Mouse (Mus musculus) naive thymus-derived CD4-positive, alpha-beta T cell, adult 5 months (primary cell): ENCODE data around the gene Bbs2. TPM values are rescaled to one million over a fixed set of nuclear protein-coding genes. Genes with fewer than 3 reads are reported as not detected.

Experiments
- polyA plus RNA-seq: library from polyadenylated mRNA; unstranded; fragments of 100-300 nt; shearing (Covaris generic); gene quantifications from one replicate; pipeline ENCODE4 v1.2.1, GENCODE M21; 2017

Bbs2 gene
- 9.8 TPM for polyA plus RNA-seq

DNA sequence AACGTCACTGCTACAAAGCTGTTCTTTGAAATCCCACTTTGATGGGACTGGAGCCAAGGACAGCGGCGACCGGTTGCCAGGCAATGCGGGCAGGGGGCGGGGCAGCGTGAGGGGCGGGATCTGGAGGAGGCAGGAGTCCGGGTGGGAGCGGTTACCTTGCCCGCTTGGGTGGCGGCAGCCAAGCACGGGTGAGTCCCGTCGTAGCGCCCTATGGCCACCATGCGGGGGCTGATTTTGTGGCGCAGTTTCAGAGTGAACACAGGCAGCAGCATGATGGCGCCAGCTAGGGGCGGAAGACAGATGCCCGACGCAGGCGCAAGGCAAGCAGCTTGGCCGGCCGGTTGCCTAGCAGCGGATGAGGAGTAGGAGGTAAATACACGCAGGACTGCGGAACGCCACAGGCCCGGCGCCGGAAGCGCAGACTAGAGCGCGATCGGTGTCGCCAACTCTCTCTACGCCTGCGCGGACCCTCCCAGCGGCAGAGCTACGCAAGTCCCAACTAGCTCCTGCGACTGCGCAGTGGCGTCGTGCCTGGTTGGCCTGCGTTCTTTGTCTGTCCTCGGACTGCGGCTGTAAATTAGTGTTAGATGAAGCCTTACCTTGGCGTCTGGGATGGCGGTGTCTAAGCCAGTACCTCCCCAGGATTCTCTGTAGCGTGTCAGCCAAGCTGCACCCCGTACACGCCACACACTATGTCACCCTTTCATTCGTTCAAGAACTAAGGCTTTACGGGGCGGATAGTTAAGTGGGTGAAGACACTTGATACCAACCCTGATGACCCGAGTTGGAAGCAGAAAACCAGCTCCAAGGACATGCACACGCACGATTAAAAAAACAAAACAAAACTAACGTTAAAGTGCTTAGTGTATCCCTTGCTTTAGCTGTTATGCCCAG, at the start of gene Bbs2:
TSS of gene Bbs2 (minus strand) at position 848 of the 894 bp plus-strand sequence.

DNA sequence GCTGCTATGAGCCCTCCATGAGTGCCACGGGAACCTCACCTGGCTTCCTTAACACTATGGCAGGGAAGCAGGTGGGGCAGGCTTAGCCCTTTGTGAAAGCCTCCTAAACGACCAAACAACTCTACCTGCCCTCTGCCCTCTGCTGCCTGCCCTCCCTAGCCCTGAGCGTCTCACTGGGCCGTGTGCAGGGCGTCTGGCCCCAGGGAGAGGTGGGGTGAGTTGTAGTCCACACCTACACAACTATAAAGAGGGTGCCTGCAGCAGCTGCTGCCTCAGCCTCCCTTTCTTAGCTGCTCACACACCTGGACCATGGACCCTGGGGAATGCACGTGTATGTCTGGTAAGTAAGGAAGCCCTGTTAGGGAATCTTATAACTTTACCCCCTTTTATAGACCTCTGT, 38.2 kb upstream of the Bbs2 start, which contains the start of gene Mt4:
TSS of gene Mt4 (plus strand) at position 265 of the 400 bp plus-strand sequence.

DNA sequence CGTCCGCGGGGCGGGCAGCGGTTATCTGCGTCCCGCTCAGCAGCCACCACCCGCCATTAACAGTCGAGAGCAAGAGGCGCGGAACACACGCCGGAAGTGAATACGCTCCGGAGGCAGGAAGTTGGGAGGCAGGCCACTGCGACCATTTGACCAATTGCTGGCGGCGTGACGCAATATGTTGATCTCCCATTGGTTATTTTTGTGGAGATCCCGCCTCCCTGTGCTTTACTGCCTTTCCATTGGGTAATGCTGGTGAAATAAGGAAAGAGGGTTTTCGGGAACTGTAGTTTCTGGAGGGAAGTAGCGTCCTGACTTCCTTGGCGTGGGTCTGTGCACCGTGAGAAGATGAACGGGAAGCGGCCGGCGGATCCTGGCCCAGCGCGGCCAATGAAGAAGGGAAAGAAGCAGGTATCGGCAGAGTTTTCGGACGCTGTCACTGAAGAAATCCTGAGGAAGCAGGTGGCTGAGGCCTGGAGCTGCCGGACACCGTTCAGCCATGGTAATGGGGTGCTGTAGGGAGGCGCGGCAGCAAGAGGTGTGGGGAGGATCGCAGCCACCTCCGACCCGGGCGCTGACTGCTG, 61.7 kb downstream of the Bbs2 start, which contains the start of the genes Nudt21 and Ogfod1:
TSS of gene Nudt21 (minus strand) at position 88 of the 581 bp plus-strand sequence.
TSS of gene Ogfod1 (plus strand) at position 255 of the 581 bp plus-strand sequence.

Other genes with a start within 250 kb of the Bbs2 start
- 128 TPM for gene Amfr, start 86.1 kb downstream of the Bbs2 start, polyA plus RNA-seq
- 128 TPM for gene Nudt21, start 61.9 kb downstream of the Bbs2 start, polyA plus RNA-seq
- 13.6 TPM for gene Ogfod1, start 61.7 kb downstream of the Bbs2 start, polyA plus RNA-seq
- not detected for gene Mt4, start 38.3 kb upstream of the Bbs2 start, polyA plus RNA-seq
- not detected for gene Mt3, start 53.7 kb upstream of the Bbs2 start, polyA plus RNA-seq
- not detected for gene Mt2, start 73.7 kb upstream of the Bbs2 start, polyA plus RNA-seq
- 2.2 TPM for gene Mt1, start 80.2 kb upstream of the Bbs2 start, polyA plus RNA-seq
- 37.8 TPM for gene Nup93, start 115.6 kb upstream of the Bbs2 start, polyA plus RNA-seq
- gene Slc12a3, start 230.3 kb upstream of the Bbs2 start, polyA plus RNA-seq = 0.11 TPM